Mouse (Mus musculus): ENCODE data around the gene Kcnab1. TPM values are rescaled to one million over a fixed set of nuclear protein-coding genes. Genes with fewer than 3 reads are reported as not detected.

Kcnab1 gene
- polyA plus RNA-seq, 2 experiments = 4.2 to 9.2 TPM

DNA sequence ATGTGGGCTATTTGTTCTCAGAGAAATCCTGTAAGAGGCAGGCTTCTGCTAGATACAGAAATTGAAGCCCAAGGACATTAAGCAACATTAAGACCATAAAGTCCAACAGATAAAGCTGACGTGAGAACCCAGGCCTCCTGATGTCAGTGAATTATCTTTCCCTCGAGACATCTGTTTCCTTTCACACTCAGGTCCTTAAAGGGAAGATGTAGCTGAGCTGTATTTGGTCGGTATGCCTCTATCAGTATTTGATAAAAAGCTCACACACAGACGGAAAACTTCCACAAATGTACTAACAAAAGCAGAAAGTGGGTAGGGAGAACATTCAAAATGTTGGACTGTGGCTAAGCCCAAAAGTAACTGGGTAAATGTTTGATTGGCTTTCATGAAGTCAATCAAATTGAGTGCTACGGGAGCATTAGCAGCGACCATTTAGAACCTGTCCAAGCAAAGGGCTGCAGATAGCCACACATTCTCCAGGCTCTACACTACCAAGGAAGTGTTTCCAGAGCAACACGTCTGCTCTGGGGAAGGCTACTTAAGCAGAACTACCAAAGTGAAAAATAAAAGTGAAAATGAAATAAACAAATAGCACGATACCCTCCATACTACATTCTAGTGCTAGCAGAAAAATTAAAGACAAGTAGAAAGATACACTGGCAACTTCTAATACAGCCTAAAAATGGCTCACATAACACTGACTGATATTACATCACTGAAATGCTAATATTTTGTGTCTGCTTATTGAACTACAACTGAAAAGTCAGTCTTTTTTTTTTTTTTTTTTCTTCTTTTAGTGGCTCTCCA lies 251.2 kb downstream of the Kcnab1 start:
- H3K4me3 ChIP-seq (replicated peaks; ENCODE audit: low read length) = no peak overlapping the region
- no peak for TF ChIP-seq POLR2A (IDR thresholded peaks at IDR 0.05; ENCODE audit: borderline replicate concordance, extremely low read depth, insufficient read depth, insufficient read length)
- no peaks in the 10 kb centered on the region for H3K36me3 ChIP-seq (ENCODE audit: control insufficient read depth, insufficient read depth, low read length)
- no peak overlapping the region for H3K27ac ChIP-seq (replicated peaks; ENCODE audit: low read depth, low read length)
- H3K9me3 ChIP-seq (ENCODE audit: control insufficient read depth, low read length) = no peaks in the 10 kb centered on the region
- no peak overlapping the region for H3K9ac ChIP-seq (ENCODE audit: low read depth, low read length, severe bottlenecking)
- WGBS = 56% methylated on average over 8 of the region's 8 CpGs
- no peaks in the 10 kb centered on the region for H3K27me3 ChIP-seq (ENCODE audit: control insufficient read depth, insufficient read depth, low read length)
- no peak for DNase-seq (ENCODE audit: low spot score)
- no peak for ATAC-seq (ENCODE audit: low FRiP score, low read depth)
- 0 out of 2 replicates have a peak, but pooled peaks cover 2% of the 10 kb centered on the region for H3K4me1 ChIP-seq (ENCODE audit: control insufficient read depth, insufficient read depth, low read length)
- H3K4me2 ChIP-seq (replicated peaks; ENCODE audit: low read depth, low read length, severe bottlenecking) = no peak overlapping the region

DNA sequence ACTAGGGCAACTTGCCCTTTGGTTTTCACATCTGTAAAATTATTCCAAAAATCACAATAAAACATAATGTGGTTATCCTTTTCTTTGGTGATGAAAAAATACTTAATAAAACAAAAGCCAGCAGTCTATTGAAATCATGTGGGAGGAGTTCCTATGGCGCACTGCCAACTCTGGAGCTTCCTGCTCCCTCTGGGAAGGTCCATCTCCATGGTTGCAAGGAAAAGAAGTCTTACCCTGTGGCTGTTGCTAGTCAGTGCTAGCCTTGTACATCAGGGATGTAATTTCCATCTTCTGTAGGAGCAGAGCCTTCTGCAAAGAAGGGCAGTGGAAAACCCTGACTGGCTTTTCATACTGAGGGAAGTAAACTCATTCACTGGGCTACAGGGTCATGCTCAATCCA lies 254.3 kb downstream of the Kcnab1 start:
- DNase-seq (ENCODE audit: low spot score) (peak; percentile 33), ATAC-seq (ENCODE audit: low FRiP score, low read depth) (no peak)
- H3K9me3 ChIP-seq (ENCODE audit: control insufficient read depth, low read length) = no peaks in the 10 kb centered on the region
- no peak overlapping the region for H3K4me3 ChIP-seq (replicated peaks; ENCODE audit: low read length)
- WGBS = 92% methylated on average over 1 of the region's 1 CpGs
- H3K27ac ChIP-seq (replicated peaks; ENCODE audit: low read depth, low read length) = no peak overlapping the region
- no peak overlapping the region for H3K9ac ChIP-seq (ENCODE audit: low read depth, low read length, severe bottlenecking)
- peaks cover 10% of the 10 kb centered on the region; the same call in 1 of the 2 replicates for H3K36me3 ChIP-seq (ENCODE audit: control insufficient read depth, insufficient read depth, low read length)
- H3K4me2 ChIP-seq (replicated peaks; ENCODE audit: low read depth, low read length, severe bottlenecking) = no peak overlapping the region
- H3K4me1 ChIP-seq (ENCODE audit: control insufficient read depth, insufficient read depth, low read length) = 0 out of 2 replicates have a peak, but pooled peaks cover 2% of the 10 kb centered on the region
- no peak for TF ChIP-seq POLR2A (IDR thresholded peaks at IDR 0.05; ENCODE audit: borderline replicate concordance, extremely low read depth, insufficient read depth, insufficient read length)
- H3K27me3 ChIP-seq (ENCODE audit: control insufficient read depth, insufficient read depth, low read length) = no peaks in the 10 kb centered on the region

DNA sequence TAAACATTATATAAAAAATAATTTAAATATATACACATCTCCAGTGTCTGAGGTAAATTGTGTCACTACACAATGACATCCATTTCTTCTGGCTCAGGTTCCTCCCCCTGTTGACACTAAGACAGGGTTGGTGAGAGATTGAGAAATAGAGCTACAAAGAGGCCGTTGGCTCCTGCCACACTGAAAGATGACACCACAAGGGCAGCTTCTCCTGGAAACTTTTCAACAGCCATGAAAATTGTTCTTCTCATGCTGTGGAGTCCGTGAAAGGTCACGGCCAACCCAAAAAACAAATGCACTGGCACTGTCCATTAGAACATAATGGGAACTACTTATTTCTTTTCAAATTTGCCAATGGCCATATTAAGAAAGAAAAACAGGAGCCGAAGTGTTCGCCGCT lies 256.0 kb downstream of the Kcnab1 start:
- WGBS = 61% methylated on average over 6 of the region's 6 CpGs
- H3K27ac ChIP-seq (replicated peaks; ENCODE audit: low read depth, low read length) = no peak overlapping the region
- no peak for TF ChIP-seq POLR2A (IDR thresholded peaks at IDR 0.05; ENCODE audit: borderline replicate concordance, extremely low read depth, insufficient read depth, insufficient read length)
- no peak overlapping the region for H3K4me2 ChIP-seq (replicated peaks; ENCODE audit: low read depth, low read length, severe bottlenecking)
- H3K9ac ChIP-seq (ENCODE audit: low read depth, low read length, severe bottlenecking) = no peak overlapping the region
- H3K27me3 ChIP-seq (ENCODE audit: control insufficient read depth, insufficient read depth, low read length) = no peaks in the 10 kb centered on the region
- ATAC-seq (ENCODE audit: low FRiP score, low read depth) (no peak), DNase-seq (ENCODE audit: low spot score) (no peak)
- H3K4me3 ChIP-seq (replicated peaks; ENCODE audit: low read length) = no peak overlapping the region
- H3K4me1 ChIP-seq (ENCODE audit: control insufficient read depth, insufficient read depth, low read length) = 0 out of 2 replicates have a peak, but pooled peaks cover under 1% of the 10 kb centered on the region
- H3K9me3 ChIP-seq (ENCODE audit: control insufficient read depth, low read length) = no peaks in the 10 kb centered on the region
- H3K36me3 ChIP-seq (ENCODE audit: control insufficient read depth, insufficient read depth, low read length) = peaks cover 10% of the 10 kb centered on the region; the same call in 1 of the 2 replicates

DNA sequence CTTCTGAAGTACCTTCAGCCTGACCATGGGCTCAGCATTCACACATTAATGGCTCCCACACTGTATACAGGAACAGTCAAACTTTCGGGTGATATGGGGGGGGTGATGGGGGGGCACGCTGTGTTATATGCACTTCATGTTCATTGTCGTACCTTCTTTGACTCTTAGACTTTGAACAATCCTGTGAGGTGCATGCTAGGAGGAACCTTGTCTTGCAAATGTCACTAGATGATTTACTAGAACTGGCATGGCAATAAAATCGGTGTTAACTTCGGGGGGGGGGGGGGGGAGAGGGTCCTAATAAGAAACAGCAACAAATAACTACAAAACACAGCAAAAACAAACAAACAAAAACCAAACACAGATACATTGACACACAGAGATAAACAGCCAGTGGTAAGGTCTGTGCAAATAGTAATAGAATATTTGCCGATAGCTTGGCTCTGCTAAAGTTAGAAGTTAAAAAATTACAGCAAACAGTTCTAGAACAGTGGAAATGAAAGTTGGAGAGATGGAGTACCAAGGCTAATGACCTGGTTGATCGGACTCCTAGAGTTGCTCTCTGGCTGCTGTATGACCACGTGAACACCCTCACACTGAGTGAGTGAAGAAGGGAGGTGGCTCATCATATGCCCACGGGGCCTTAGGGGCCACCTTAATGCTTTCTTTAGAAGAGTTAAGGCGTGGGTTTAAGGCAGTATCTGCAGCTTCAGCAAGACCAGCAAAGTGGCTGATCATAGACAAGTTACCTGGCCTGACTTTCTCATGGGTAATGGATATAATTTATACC lies 256.9 kb downstream of the Kcnab1 start:
- DNase-seq (ENCODE audit: low spot score) (no peak), ATAC-seq (ENCODE audit: low FRiP score, low read depth) (no peak)
- no peak for TF ChIP-seq POLR2A (IDR thresholded peaks at IDR 0.05; ENCODE audit: borderline replicate concordance, extremely low read depth, insufficient read depth, insufficient read length)
- peaks cover 18% of the 10 kb centered on the region for H3K36me3 ChIP-seq (ENCODE audit: control insufficient read depth, insufficient read depth, low read length)
- H3K4me2 ChIP-seq (replicated peaks; ENCODE audit: low read depth, low read length, severe bottlenecking) = no peak overlapping the region
- no peak overlapping the region for H3K4me3 ChIP-seq (replicated peaks; ENCODE audit: low read length)
- WGBS = 59% methylated on average over 10 of the region's 10 CpGs
- no peak overlapping the region for H3K9ac ChIP-seq (ENCODE audit: low read depth, low read length, severe bottlenecking)
- H3K27ac ChIP-seq (replicated peaks; ENCODE audit: low read depth, low read length) = no peak overlapping the region
- H3K9me3 ChIP-seq (ENCODE audit: control insufficient read depth, low read length) = no peaks in the 10 kb centered on the region
- H3K27me3 ChIP-seq (ENCODE audit: control insufficient read depth, insufficient read depth, low read length) = no peaks in the 10 kb centered on the region
- no peaks in the 10 kb centered on the region for H3K4me1 ChIP-seq (ENCODE audit: control insufficient read depth, insufficient read depth, low read length)

DNA sequence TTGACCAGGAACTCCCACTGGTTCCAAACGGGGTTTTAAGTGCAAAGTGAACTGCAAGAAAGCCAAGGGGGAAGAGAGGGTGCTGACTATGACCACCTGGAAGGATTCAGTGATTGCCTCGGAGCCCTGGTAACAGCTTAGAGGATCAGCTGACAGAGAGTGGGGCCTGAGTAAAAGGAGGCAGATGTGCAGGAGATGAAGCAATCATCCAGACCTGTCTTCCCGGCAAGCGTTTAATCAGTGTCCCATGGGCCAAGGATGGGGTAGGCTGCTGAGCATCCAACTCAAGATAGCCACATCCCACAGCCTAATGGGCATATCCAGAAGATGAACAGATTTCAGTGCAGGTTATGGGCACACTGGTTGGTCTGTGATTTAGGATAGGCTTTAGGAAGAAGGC lies 258.8 kb downstream of the Kcnab1 start:
- no peak overlapping the region for H3K9ac ChIP-seq (ENCODE audit: low read depth, low read length, severe bottlenecking)
- no peaks in the 10 kb centered on the region for H3K9me3 ChIP-seq (ENCODE audit: control insufficient read depth, low read length)
- no peak overlapping the region for H3K4me3 ChIP-seq (replicated peaks; ENCODE audit: low read length)
- 59% methylated on average over 4 of the region's 4 CpGs for WGBS
- H3K27ac ChIP-seq (replicated peaks; ENCODE audit: low read depth, low read length) = no peak overlapping the region
- no peaks in the 10 kb centered on the region for H3K27me3 ChIP-seq (ENCODE audit: control insufficient read depth, insufficient read depth, low read length)
- peaks cover 35% of the 10 kb centered on the region for H3K36me3 ChIP-seq (ENCODE audit: control insufficient read depth, insufficient read depth, low read length)
- DNase-seq (ENCODE audit: low spot score) (no peak), ATAC-seq (ENCODE audit: low FRiP score, low read depth) (no peak)
- no peak for TF ChIP-seq POLR2A (IDR thresholded peaks at IDR 0.05; ENCODE audit: borderline replicate concordance, extremely low read depth, insufficient read depth, insufficient read length)
- no peak overlapping the region for H3K4me2 ChIP-seq (replicated peaks; ENCODE audit: low read depth, low read length, severe bottlenecking)
- no peaks in the 10 kb centered on the region for H3K4me1 ChIP-seq (ENCODE audit: control insufficient read depth, insufficient read depth, low read length)
